Mouse (Mus musculus) small intestine, adult 2 months (tissue): ENCODE measurements around the gene Dclk2.

Experiments used
- CTCF ChIP-seq: fragments of 200-500 bp; IDR thresholded peaks from 2 replicates; pipeline ENCODE4 v1.5.1; 2012; ENCODE audit warnings: low read depth, mild to moderate bottlenecking, control low read depth, inconsistent platforms, low read length, moderate library complexity, mixed read lengths; ENCODE audit not compliant: insufficient replicate concordance, insufficient read length; ENCODE audit errors: extremely low read depth
- POLR2A ChIP-seq: fragments of 200-500 bp; IDR thresholded peaks from 2 replicates; pipeline ENCODE4 v1.6.1; 2012; ENCODE audit warnings: low read depth, mild to moderate bottlenecking, control low read depth, inconsistent platforms, low read length, moderate library complexity

- no peak for TF ChIP-seq CTCF
- TF ChIP-seq POLR2A: no peak
These were observed 111.5 kb downstream of the Dclk2 start for GRCm38 (mm10) chr3:86809199-86809598.
